Mouse (Mus musculus): ENCODE results near the gene Coq10b. TPM values are rescaled to one million over a fixed set of nuclear protein-coding genes. Genes with fewer than 3 reads are reported as not detected.
A peak's percentile ranks its signal among the peaks of the same experiment; 100 is the strongest.
"Not testable (repeated sequence)": the region's sequence is repeated elsewhere in the genome, so short reads cannot be mapped to it uniquely, and the experiment has no call there.

Gene Coq10b
- polyA plus RNA-seq, 1 experiment, result 1.5 TPM

DNA sequence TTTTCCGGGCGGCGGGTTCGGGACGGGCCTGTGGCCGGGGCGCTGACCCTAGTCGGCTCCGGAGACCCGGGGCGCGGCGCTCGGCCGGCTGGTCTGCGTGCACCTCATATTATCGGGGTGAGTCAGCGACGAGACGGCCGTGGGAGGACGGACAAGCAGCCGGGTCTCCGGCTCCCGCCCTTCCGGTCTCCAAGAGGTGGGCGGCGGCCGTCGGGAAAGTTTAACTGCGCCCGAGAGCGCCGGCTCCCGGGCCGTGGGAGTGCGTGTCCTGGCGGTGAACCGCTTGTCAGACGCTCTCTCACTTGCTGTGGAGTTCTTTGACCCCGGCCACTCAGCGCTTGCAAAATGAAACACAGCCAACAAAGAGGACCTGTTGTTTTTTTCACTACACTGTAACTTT lies 435 bp downstream of the Coq10b start:
- H3K9me3 ChIP-seq (ENCODE audit: control insufficient read depth, low read length), result no peaks in the 10 kb centered on the region
- no peaks in the 10 kb centered on the region for H3K27me3 ChIP-seq (ENCODE audit: control insufficient read depth)
- peaks cover 36% of the 10 kb centered on the region for H3K4me1 ChIP-seq (ENCODE audit: control insufficient read depth)
- H3K4me3 ChIP-seq (replicated peaks), result peak overlapping the region; percentile 85
- peaks cover 35% of the 10 kb centered on the region for H3K36me3 ChIP-seq (ENCODE audit: control insufficient read depth)
- TF ChIP-seq TAL1 (IDR thresholded peaks at IDR 0.05; ENCODE audit: low read length) (no peak), GATA1 (IDR thresholded peaks at IDR 0.05; ENCODE audit: low read length) (no peak)

DNA sequence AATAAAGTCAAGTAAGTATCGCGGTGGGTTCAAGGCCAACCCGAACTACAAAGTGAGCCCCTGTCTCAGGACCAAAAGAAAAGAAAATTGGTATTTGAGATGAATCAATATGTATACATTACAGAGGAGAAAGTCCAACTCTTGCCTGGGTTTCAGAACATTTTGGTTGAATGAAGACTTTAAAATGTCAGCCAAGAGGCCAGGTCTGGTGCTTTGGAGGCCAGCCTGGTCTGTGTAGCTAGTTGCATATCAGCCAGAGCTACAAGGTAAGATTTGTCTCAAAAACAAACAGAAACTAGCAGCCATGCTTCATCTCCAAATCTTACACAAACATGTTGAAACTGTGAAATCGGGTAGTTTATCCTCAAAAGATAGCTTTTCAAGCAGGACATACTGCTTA lies 1.0 kb downstream of the Coq10b start:
- TF ChIP-seq GATA1 (IDR thresholded peaks at IDR 0.05; ENCODE audit: low read length) (no peak), TAL1 (IDR thresholded peaks at IDR 0.05; ENCODE audit: low read length) (no peak)
- Histone ChIP-seq H3K9me3 (ENCODE audit: control insufficient read depth, low read length) (no peaks in the 10 kb centered on the region), H3K27me3 (ENCODE audit: control insufficient read depth) (no peaks in the 10 kb centered on the region), H3K36me3 (ENCODE audit: control insufficient read depth) (peaks cover 39% of the 10 kb centered on the region), H3K4me3 (replicated peaks) (peak overlapping the region; percentile 85), H3K4me1 (ENCODE audit: control insufficient read depth) (peaks cover 38% of the 10 kb centered on the region)

DNA sequence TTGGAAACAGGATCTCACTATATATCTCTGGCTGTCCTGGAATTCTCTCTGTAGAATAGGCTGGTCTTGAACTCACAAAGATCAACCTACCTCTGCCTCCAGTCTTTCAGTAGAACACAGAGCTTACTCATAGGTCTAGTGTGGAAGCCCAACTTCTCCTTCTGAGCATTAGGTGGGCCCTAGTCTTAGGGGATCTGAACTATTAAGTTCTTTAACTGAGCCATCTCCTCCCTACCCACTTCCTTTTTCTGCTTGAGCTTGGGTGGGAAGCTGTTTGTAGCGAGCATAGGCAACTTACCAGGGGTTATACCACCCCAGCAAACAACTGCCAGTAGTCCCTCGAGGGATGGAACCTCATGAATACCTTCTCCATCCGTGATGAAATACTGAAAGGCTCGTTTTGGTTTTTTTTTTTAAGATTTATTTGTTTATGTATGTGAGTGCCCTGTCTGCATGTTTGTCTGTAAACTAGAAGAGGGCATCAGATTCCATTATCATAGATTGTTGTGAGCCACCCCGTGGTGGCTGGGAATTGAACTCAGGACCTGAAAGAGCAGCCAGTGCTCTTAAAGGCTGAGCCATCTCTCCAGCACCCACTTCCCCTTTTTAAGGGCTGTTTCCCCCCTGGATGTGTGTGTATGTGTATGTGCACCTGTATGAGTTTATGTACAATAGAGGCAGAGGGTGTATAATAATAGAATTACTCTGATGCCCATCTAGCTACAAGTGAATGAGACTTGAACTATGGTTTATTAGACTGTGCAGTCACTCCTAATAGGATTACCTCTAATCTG lies 2.9 kb downstream of the Coq10b start:
- no peak overlapping the region for H3K4me3 ChIP-seq (replicated peaks)
- no peaks in the 10 kb centered on the region for H3K9me3 ChIP-seq (ENCODE audit: control insufficient read depth, low read length)
- peaks cover 56% of the 10 kb centered on the region for H3K4me1 ChIP-seq (ENCODE audit: control insufficient read depth)
- no peak for TF ChIP-seq TAL1 (IDR thresholded peaks at IDR 0.05; ENCODE audit: low read length)
- TF ChIP-seq GATA1 (IDR thresholded peaks at IDR 0.05; ENCODE audit: low read length), result no peak
- peaks cover 51% of the 10 kb centered on the region for H3K36me3 ChIP-seq (ENCODE audit: control insufficient read depth)
- H3K27me3 ChIP-seq (ENCODE audit: control insufficient read depth), result no peaks in the 10 kb centered on the region

- Histone ChIP-seq H3K4me1 (ENCODE audit: control insufficient read depth) (peaks cover 64% of the 10 kb centered on the region), H3K36me3 (ENCODE audit: control insufficient read depth) (peaks cover 72% of the 10 kb centered on the region)
- H3K27me3 ChIP-seq (ENCODE audit: control insufficient read depth); H3K9me3 ChIP-seq (ENCODE audit: control insufficient read depth, low read length); H3K4me3 ChIP-seq (replicated peaks): not testable (repeated sequence)
Observed at GRCm38 (mm10) chr1:55058383-55058782, 5.8 kb downstream of the Coq10b start.

- no peaks in the 10 kb centered on the region for H3K9me3 ChIP-seq (ENCODE audit: control insufficient read depth, low read length)
- peaks cover 48% of the 10 kb centered on the region for H3K4me1 ChIP-seq (ENCODE audit: control insufficient read depth)
- H3K27me3 ChIP-seq (ENCODE audit: control insufficient read depth), result no peaks in the 10 kb centered on the region
- peaks cover 78% of the 10 kb centered on the region for H3K36me3 ChIP-seq (ENCODE audit: control insufficient read depth)
- no peak overlapping the region for H3K4me3 ChIP-seq (replicated peaks)
- no peak for TF ChIP-seq TAL1 (IDR thresholded peaks at IDR 0.05; ENCODE audit: low read length)
- no peak for TF ChIP-seq GATA1 (IDR thresholded peaks at IDR 0.05; ENCODE audit: low read length)
Observed at GRCm38 (mm10) chr1:55061099-55061498, 8.5 kb downstream of the Coq10b start.

DNA sequence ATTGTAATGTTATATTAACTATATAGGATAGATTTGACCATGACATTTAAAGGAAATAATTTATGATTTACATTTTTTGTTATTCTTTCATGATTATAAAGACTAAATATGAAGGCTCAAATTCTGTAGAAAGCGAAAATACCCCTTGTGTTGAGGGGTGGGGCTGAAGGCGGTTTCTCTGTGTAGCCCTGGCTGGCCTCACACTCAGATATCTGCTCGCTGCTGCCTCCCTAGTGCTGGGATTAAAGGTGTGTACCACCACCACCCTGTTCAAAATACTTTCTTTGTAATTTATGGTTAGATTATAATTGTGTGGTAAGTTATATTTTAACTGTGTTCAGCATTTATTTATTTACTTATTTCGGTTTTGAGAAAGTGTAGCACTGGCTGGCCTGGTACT lies 9.2 kb downstream of the Coq10b start:
- peaks cover 45% of the 10 kb centered on the region for H3K4me1 ChIP-seq (ENCODE audit: control insufficient read depth)
- no peaks in the 10 kb centered on the region for H3K27me3 ChIP-seq (ENCODE audit: control insufficient read depth)
- no peak overlapping the region for H3K4me3 ChIP-seq (replicated peaks)
- no peaks in the 10 kb centered on the region for H3K9me3 ChIP-seq (ENCODE audit: control insufficient read depth, low read length)
- TF ChIP-seq GATA1 (IDR thresholded peaks at IDR 0.05; ENCODE audit: low read length) (no peak), TAL1 (IDR thresholded peaks at IDR 0.05; ENCODE audit: low read length) (no peak)
- H3K36me3 ChIP-seq (ENCODE audit: control insufficient read depth), result peaks cover 78% of the 10 kb centered on the region

- not testable (repeated sequence) for H3K4me3 ChIP-seq (replicated peaks); H3K27me3 ChIP-seq (ENCODE audit: control insufficient read depth); H3K9me3 ChIP-seq (ENCODE audit: control insufficient read depth, low read length)
- peaks cover 83% of the 10 kb centered on the region for H3K36me3 ChIP-seq (ENCODE audit: control insufficient read depth)
- peaks cover 51% of the 10 kb centered on the region for H3K4me1 ChIP-seq (ENCODE audit: control insufficient read depth)
Observed at GRCm38 (mm10) chr1:55072328-55072727, 19.8 kb downstream of the Coq10b start.

DNA sequence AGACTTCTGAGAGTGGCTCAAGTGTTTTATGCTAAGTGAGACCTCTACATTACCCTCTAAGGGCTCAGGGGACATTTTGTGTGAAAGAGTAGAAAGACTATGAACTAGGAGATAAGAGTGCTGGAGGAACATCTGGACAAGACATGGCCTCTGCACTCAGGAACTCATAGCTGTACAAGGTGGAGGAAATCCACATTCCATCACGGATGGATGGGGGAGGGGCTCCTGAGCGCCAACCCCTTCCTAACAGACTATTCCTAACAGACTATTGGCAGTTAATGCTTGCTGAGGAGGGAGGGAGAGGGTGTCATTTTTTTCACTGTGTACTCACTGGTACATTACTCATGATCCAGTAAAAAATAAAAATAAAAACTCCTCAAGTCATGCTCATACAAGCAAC lies 22.2 kb downstream of the Coq10b start:
- Histone ChIP-seq H3K36me3 (ENCODE audit: control insufficient read depth) (peaks cover 83% of the 10 kb centered on the region), H3K4me3 (replicated peaks) (no peak overlapping the region), H3K4me1 (ENCODE audit: control insufficient read depth) (peaks cover 53% of the 10 kb centered on the region), H3K27me3 (ENCODE audit: control insufficient read depth) (no peaks in the 10 kb centered on the region), H3K9me3 (ENCODE audit: control insufficient read depth, low read length) (no peaks in the 10 kb centered on the region)
- TF ChIP-seq TAL1 (IDR thresholded peaks at IDR 0.05; ENCODE audit: low read length), result no peak
- TF ChIP-seq GATA1 (IDR thresholded peaks at IDR 0.05; ENCODE audit: low read length), result no peak

GRCm38 (mm10) chr1:55075652-55076394 lies 23.3 kb downstream of the Coq10b start:
- peaks cover 53% of the 10 kb centered on the region for H3K4me1 ChIP-seq (ENCODE audit: control insufficient read depth)

More at GRCm38 (mm10) chr1:55075652-55076394, 23.3 kb downstream of the Coq10b start:
- no peaks in the 10 kb centered on the region for H3K27me3 ChIP-seq (ENCODE audit: control insufficient read depth)
- H3K9me3 ChIP-seq (ENCODE audit: control insufficient read depth, low read length), result no peaks in the 10 kb centered on the region
- TF ChIP-seq TAL1 (IDR thresholded peaks at IDR 0.05; ENCODE audit: low read length) (no peak), GATA1 (IDR thresholded peaks at IDR 0.05; ENCODE audit: low read length) (no peak)
- no peak overlapping the region for H3K4me3 ChIP-seq (replicated peaks)
- peaks cover 82% of the 10 kb centered on the region for H3K36me3 ChIP-seq (ENCODE audit: control insufficient read depth)
